Mouse (Mus musculus) left cerebral cortex, postnatal 25 days (tissue): Measurements from ENCODE around the gene Dbh. TPM values are rescaled to one million over a fixed set of nuclear protein-coding genes. Genes with fewer than 3 reads are reported as not detected.
A peak's percentile ranks its signal among the peaks of the same experiment; 100 is the strongest.

Source experiments
- DNase-seq, 2 experiments: peaks; one replicate each; pipeline ENCODE4 v3.0.0; 2022; ENCODE audit warnings: low spot score in 2 of 2, mixed read lengths in 1 of 2
- intact Hi-C: fragments of 180-260 bp; cut with DNase I; formaldehyde crosslinking; loops from one replicate; pipeline ENCODE4 v1.15.1; 2025
- total RNA-seq, 2 experiments: library from RNA; stranded (reverse); gene quantifications; 2 replicates each; pipeline ENCODE4 v1.2.3; 2021

Gene Dbh
- total RNA-seq, 2 experiments from 2014 or later: 0.62 to 0.89 TPM

DNA sequence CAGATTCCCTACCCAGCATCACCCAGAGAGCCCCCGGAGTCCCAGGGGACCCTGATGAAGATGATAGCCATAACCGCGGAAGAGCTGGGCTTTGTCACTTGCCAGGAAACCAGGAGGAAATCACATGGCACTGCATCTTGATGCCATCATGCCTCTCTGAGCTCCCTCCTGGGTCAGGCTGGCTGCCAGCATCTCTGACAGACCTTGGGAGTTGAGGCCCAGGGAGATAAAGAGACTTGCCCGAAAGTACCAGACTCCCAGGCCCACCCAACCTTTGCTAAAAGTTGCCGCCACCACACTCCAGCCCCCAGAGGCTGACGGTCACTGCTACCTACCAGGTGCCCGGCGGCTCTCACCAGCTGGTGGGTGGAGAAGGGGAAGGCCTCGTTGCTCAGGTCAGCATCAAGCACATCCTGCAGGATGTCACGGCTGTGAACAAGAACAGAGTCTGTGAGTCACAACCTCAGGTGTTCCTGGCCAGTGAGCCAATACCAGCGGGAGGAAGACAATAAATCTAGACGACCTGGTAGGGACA, 45.7 kb downstream of the Dbh start:
- DNase-seq: no peak
- intact Hi-C loops: no loop called here

- peak; percentile 54 to 78 for DNase-seq
- intact Hi-C loops: no loop called here
Observed at GRCm38 (mm10) chr2:27211966-27212893, 47.2 kb downstream of the Dbh start.

DNA sequence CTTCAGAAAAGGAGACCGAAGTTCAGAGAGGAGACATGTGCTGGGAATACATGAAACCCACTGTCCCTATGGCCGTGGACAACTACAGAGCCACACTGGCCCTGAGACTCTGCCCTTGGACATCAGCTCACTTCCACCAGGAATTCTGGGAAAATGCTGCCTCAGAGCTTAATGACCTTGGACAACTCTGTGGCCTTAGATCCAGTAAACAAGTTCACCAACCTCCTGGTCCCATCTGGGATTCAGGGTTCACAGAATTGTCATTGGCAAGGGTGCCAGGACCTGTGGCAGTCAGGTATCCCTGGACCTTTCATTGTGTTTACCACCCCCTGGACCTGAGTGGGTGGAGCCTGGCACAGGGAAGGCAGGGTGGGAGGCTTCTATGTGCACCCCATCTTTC, 50.5 kb downstream of the Dbh start:
- intact Hi-C loops: no loop called here
- no peak for DNase-seq

DNA sequence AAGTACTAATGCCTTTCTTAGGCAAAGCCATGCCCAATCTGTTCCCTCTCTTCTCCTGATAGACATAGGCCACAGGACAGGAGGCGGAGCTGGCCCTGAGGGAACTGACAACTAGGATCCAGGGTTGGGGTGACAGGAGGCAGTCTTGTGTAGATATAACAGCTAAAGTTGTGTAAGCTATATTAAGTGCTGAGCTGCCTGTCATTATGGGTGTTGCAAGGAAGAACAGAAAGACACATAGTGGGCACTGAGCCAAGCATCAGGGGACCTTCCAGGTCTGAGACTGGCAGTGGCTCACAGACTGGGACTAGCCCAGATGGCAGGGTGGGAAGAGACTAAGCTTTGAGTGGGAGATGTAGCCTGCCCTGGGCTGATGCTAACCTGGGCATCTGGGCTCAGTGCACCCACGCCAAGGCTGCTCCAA, 53.1 kb downstream of the Dbh start:
- no peak for DNase-seq
- intact Hi-C loops: no loop called here

DNA sequence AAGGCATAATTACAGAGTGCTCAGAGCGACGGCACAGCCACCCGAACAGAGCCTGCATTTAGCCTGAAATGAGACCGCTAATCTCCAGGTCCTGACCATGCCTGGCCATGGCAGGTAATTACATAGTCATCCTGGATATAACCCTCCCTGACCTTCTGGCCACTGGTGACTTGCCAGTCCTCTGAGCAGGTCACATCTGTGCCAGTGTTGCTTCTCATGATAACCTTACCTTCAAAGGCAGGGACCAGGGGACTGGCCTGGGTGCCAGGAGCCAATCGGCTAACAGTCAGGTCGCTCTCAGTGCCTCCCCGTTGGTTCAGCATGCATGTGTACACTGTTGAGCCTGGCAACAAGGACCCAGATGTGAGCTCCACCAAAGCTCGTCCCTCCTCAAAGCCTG, 53.5 kb downstream of the Dbh start:
- no peak for DNase-seq
- intact Hi-C loops: no loop called here

GRCm38 (mm10) chr2:27223012-27223421, 58.0 kb downstream of the Dbh start:
- DNase-seq: peak; percentile 66 to 92
- intact Hi-C loops: no loop called here

DNA sequence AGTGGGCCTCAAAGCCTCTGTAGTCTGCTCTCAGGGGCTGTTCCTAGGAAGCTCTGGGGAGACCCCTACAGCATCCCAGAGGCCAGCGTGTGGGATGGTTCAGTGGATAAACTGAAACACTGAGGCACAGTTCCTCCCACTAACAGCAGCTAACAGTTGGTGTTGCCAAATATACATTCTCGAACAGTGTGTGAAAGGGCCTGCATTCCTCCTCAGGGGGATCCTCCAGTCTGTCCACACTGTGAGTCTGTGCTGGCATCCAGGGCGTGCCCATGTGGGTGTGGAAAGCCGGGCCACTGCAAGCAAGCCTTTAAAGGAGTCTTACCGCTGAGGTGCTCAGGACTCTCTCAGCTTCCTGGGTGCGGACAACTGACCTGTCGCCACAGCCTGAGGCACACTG, 61.5 kb downstream of the Dbh start:
- DNase-seq: peak; percentile 50 to 88
- intact Hi-C loops: loop anchor here (1.0 to 5.0 kb wide), 3 partner anchors 62 to 130 kb away; partner anchors contain the start of genes Dbh and Fam163b

DNA sequence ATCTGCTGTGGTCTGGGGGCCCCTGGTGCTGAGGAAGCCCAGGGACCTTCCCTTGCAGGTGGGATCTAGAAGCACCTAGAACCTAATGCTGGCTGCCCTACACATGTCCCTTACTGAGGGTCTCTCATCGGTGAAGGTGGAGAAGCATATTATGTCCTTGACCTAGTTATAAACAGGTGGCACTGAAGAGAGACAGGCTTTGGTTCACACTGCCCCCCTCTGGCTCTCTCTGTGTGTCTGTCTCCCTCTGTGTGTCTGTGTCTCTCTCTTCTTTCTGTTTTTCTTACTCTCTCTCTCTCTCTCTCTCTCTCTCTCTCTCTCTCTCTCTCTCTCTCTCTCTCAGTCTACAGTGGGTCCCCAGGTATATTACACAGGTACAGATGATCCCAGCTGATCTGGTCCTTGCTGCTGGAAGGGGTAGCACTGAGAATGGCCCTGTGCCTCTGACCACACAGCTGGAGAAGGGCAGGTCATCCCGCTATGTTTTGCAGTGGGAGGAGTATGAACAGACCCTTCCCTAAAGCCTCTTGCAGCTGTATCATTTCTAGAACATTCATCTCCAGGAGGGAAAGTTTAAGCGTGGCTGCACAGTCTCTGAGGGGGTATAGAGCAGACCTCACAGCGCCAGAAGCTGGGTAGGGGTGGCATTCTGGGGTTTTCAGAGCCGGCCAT, 63.9 kb downstream of the Dbh start:
- intact Hi-C loops: loop anchor here (5.0 kb wide), 1 partner anchor 87 kb away; the partner anchor contains the start of gene Fam163b
- no peak for DNase-seq

DNA sequence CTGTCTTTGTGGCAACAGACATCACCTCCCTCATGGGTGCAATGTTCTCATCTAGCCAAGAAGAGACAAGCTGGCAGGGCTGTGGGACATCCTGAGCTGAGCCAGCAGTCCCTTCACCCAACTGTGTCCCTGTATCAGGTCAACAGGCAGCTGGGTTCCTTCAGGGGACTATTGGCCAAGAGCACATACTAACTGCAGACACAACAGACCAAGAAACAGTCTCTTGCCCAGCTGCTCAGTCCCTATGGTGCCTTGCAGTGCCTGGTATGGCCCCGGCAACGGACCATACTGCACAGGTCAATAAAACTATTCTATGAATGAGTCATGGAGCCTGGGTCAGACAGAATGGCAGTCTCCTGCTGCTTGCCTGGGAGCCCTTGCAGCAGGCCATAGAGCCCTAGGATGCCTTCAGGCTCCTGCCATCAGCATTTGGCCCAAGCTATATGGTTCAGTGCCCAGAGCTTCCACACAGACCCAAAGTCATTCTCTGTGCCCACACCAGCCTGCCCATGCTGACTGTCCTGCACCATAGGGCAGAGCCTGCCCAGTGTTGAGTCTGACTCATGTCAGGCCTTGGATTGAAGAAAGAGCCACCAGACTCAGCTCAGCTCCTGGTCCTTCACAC, 64.6 kb downstream of the Dbh start:
- DNase-seq: no peak
- intact Hi-C loops: loop anchor here (5.0 to 10.0 kb wide), 2 partner anchors 87 to 155 kb away; partner anchors contain the start of genes Adamtsl2, Fam163b and Mymk

DNA sequence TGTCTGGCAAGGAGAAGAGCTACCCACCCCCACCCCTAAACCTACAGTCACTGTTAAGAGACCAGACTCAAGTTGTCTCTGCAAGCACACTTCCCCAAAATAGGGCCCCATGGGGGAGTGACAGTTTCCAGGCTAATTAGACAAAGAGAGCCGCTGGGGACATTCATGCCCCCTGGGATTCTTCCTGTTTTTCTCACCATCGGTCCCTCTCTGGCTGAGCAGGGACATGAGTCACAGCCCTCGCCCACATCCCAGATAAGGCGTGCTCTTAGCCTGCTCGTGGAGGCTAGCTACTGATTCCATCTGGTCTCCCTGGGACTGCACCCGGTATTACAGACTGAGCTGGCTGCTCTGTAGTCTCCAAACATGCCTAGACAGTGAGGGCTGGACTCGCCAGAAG, 67.3 kb downstream of the Dbh start:
- intact Hi-C loops: loop anchor here (10.0 kb wide), 1 partner anchor 158 kb away; the partner anchor contains the start of genes Adamtsl2 and Mymk

More for the DNA sequence above, 67.3 kb downstream of the Dbh start:
- peak; percentile 56 to 92 for DNase-seq

Other genes with a start within 250 kb of the Dbh start
- gene Surf2, start 248.9 kb upstream of the Dbh start, total RNA-seq: 10 to 100 TPM; 33.4 to 37.1 TPM
- 10 to 100 TPM; 89.6 to 98.4 TPM for gene Surf1, start 248.7 kb upstream of the Dbh start, total RNA-seq
- gene Surf4, start 231.3 kb upstream of the Dbh start, total RNA-seq: 10 to 100 TPM; 51.1 to 56.4 TPM
- gene Stkld1, start 231.2 kb upstream of the Dbh start, total RNA-seq: under 1 TPM; 0.43 to 0.73 TPM
- gene Rexo4, start 200.8 kb upstream of the Dbh start, total RNA-seq: 10 to 100 TPM; 56.0 to 56.9 TPM
- gene Adamts13, start 191.8 kb upstream of the Dbh start, total RNA-seq: 1 to 10 TPM; 1.6 to 2.6 TPM
- 10 to 100 TPM; 44.1 to 45.9 TPM for gene Cacfd1, start 155.3 kb upstream of the Dbh start, total RNA-seq
- gene Slc2a6, start 137.2 kb upstream of the Dbh start, total RNA-seq: 10 to 100 TPM; 30.5 to 31.1 TPM
- gene Mymk, start 93.1 kb upstream of the Dbh start, total RNA-seq: under 1 TPM; 0.32 to 0.60 TPM
- gene Adamtsl2, start 85.9 kb upstream of the Dbh start, total RNA-seq: 10 to 100 TPM; 19.5 to 24.7 TPM
- 100 to 1,000 TPM; 104 to 113 TPM for gene Fam163b, start 22.7 kb upstream of the Dbh start, total RNA-seq
- 10 to 100 TPM in 1 of 2 experiments, 1 to 10 TPM in 1; 9.1 to 11.7 TPM for gene Sardh, start 83.1 kb downstream of the Dbh start, total RNA-seq